Mouse (Mus musculus) left cerebral cortex, postnatal 4 days (tissue): Measurements from ENCODE around the gene Adam10. TPM values are rescaled to one million over a fixed set of nuclear protein-coding genes. Genes with fewer than 3 reads are reported as not detected.

Source experiments
- DNase-seq: peaks from one replicate; pipeline ENCODE4 v3.0.0-alpha.2; 2022
- intact Hi-C: fragments of 180-260 bp; cut with DNase I; formaldehyde crosslinking; loops from one replicate; pipeline ENCODE4 v1.15.1; 2025
- total RNA-seq, 2 experiments: library from RNA; stranded (reverse); gene quantifications; 2 replicates each; pipeline ENCODE4 v1.2.3; 2021

Gene Adam10
- total RNA-seq, 2 experiments from 2014 or later: 94.5 to 105 TPM

GRCm38 (mm10) chr9:70751504-70752222, 72.9 kb downstream of the Adam10 start:
- DNase-seq: no peak
- intact Hi-C loops: no loop called here

- no peak for DNase-seq
- intact Hi-C loops: no loop called here
Measured at GRCm38 (mm10) chr9:70760974-70761373, 82.2 kb downstream of the Adam10 start.

- no peak for DNase-seq
- intact Hi-C loops: no loop called here
Measured at GRCm38 (mm10) chr9:70775517-70775916, 96.7 kb downstream of the Adam10 start.

DNA sequence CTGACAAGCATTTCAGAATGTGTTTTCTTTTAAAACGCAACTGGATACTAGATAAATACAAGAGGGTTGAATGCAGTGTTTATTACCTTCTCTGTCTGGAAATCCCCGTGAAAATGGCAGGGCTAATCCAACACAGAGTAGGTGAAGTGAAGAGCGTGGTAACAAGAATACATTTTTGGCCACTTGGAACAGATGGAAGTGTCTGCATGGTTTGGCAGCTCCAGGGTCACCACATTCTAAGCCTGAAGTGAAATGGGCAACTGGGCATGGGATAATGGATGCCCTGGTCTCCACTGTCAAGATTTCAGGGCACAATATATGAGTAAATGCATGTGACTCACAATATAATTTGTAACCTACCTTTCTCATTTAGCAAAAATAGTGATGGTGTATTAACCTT, 103.4 kb downstream of the Adam10 start:
- DNase-seq: no peak
- intact Hi-C loops: no loop called here

DNA sequence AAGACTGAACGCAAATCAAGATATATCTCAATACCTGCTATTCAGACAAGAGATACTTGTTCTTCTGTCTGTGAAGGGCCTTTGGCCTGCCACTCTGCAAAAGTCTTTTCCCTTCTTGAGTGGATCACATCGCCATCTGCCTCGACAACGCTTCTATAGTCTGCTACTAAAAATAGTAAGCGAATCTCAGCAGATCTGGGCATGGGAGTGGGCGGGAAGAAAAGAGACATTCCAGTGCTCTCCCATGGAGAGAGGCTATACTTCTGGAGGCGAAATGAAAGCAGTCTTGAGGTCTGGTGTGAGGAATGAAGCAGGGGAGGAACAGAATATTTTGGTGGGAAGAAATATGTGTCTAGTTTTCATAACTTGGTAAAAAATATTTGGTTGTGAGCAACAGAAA, 109.9 kb downstream of the Adam10 start:
- no peak for DNase-seq
- intact Hi-C loops: no loop called here

- no peak for DNase-seq
- intact Hi-C loops: no loop called here
Measured at GRCm38 (mm10) chr9:70790621-70791020, 111.8 kb downstream of the Adam10 start.

DNA sequence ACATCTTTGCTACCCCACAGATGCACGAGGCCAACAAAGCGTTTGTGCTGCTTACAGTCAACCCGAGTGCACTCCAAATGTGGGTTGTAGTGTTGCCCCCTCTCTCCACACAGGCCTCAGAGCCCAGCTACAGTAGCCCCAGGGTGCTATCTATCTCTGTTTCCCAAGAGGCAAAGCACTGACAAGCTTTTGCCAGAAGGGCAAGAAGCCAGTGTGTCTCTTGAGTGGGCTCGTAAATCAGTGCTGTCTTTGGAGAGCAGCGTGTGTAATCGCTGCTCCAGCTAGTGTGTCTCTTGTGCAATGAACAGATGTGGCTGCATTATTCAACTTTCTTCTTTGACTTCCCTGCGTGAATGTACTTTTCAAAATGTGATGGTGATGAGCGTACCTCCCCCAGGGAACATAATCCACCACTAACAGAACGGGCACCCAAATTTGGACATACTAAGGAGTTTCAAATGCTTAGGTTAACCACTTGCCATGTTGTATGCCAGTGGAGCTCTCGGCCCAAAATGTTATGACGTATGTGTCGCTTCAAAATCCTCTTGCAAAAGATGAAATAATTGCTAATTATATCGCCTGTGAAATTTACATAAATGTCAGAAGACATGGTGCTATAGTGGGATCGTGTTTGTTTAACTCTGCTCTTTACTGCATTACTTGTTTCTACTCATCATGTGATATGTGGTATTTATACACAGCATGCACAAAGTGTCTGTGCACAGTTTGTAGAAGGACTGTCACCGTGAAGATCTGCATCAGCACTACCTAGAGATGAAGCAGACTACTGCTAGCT, 116.0 kb downstream of the Adam10 start:
- DNase-seq: no peak
- intact Hi-C loops: no loop called here

DNA sequence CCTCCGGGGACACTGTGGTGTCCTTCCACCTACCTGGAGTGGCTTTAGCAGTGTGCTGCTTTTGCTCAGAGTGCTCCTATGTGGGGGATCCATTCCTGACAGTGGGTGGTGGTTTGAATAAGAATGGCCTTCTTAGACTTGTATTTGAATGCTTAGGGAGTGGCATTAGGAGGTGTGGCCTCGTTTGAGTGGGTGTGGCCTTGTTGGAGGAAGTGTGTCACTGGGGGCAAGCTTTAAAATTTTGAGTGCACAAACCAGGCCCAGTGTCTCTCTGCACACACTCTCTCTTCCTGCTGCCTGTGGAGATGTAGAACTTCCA, 116.6 kb downstream of the Adam10 start:
- DNase-seq: no peak
- intact Hi-C loops: no loop called here

DNA sequence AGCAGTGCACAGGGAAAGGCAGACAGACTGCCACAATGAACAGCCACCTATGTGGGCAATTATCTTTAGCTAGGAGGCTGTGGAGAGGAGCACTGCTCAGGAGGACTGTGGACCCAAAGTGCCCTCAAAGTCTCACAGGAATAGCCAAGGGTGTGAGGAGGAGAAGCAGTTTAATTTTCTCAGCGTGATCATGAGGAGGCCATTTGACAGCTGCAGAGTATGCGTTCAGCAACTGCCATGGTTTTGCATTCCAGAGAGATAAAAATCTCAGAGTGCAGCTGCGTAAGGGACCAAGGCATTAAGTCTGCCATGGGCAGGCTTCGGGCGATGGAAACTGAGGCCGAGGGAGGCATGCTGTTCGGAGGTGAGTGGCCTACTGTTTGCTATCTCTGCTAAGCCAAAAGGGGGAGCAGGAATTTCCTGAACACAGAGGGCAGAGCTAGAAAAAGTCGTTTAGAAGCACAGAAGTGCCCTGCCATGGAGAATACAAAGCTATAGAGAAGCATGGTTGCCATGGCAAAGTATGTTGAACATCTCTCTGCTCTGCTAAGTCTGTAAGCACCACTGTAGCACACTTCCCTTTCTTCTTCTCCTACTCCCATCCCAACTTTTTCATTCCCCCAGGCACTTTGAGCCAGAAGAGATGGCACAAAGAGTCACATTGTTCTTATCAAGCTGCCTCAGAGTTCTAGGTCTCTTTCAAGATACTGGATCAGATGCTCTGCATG, 122.0 kb downstream of the Adam10 start:
- DNase-seq: no peak
- intact Hi-C loops: no loop called here

GRCm38 (mm10) chr9:70801761-70802160, 123.0 kb downstream of the Adam10 start:
- intact Hi-C loops: no loop called here
- DNase-seq: no peak

- intact Hi-C loops: no loop called here
- DNase-seq: no peak
Measured at GRCm38 (mm10) chr9:70802816-70803215, 124.0 kb downstream of the Adam10 start.

GRCm38 (mm10) chr9:70806069-70806468, 127.3 kb downstream of the Adam10 start:
- DNase-seq: no peak
- intact Hi-C loops: no loop called here

DNA sequence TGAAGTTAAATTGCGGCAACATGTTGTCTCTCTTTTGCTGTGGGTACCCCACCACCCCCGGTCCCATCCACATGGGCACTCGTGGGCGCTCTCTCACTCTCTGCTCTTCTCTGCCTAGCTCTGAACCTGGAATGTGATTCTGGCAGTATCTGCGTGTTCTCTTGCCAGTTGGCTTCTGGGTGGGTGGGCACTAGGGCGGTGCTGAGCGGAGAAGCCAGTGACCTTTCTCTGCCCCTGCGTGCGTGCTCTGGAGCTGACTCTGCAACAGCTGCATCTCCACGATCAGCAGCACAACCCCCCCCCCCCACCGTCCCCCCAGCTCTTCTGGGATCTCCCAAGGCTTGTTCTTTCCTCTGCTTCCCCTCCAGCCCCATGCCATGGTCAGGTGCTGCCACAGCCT, 128.9 kb downstream of the Adam10 start:
- peak; percentile 20 for DNase-seq
- intact Hi-C loops: no loop called here

- DNase-seq: no peak
- intact Hi-C loops: no loop called here
Measured at GRCm38 (mm10) chr9:70812551-70812950, 133.8 kb downstream of the Adam10 start.

GRCm38 (mm10) chr9:70816701-70817305, 138.0 kb downstream of the Adam10 start:
- intact Hi-C loops: no loop called here
- DNase-seq: no peak

DNA sequence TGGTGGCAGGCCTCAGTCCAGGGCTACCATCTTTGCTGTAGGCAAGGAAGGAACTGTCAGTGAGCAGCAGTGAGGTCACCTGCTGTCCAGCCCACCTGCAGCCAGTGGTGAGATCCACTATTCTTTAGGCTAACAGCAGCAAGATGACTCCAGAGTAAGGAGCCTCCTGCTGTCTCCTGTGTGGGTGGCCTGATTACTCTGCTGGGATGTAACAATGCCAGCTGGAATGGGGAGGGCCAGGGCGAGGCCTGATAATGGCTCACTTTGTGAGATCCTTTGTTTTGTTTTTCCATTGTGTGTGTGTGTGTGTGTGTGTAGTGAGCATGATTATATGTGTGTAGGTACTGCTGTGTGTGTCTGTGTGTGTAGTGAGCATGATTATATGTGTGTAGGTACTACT, 138.6 kb downstream of the Adam10 start:
- intact Hi-C loops: no loop called here
- DNase-seq: no peak

DNA sequence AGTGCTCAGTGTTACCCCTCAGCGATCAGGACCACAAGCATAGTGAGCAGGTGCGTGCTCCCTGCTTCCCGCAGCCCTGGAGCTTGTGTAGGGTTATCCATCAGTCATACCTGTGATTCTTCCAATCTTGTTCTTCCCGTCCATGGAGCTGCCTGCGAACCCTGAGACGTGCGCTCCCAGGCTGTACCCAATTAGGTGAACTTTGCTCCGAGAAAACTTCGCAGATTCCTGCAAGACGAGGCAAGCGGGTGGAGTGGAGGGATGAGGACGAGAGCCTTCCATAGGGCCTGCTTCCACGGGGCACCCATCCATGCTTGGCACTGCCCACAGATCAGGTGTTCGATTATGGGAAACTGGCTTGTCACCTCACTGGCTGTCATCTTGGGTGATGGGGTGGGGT, 139.9 kb downstream of the Adam10 start:
- DNase-seq: no peak
- intact Hi-C loops: no loop called here

DNA sequence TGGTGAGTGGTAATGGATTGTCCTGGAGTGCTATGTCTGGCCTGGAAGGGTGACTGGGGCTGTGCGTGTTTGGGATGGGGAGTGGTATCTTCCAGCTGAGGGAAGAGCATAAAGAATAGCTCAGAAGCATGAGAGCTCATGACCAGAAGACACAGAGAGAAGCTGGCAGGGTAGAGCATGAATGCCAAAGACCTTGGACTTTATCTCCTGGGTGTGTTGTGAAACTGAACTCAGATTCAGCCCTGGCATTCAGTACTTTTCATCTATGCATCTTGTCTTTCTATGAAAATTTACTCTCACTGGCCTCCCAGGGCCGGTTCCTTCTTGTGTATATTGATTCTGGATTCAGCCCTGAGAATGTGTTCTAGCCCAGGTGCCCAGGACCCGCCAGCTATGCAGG, 145.3 kb downstream of the Adam10 start:
- no peak for DNase-seq
- intact Hi-C loops: no loop called here

- DNase-seq: no peak
- intact Hi-C loops: no loop called here
Measured at GRCm38 (mm10) chr9:70827911-70828310, 149.1 kb downstream of the Adam10 start.
